Mouse (Mus musculus) liver, postnatal 0 days (tissue): ENCODE data around the gene Il10.

Experiments used
- CTCF ChIP-seq: sonication (generic); IDR thresholded peaks from 2 replicates; pipeline ENCODE4 v1.5.1; 2016; ENCODE audit warnings: antibody characterized with exemption, low read depth
- EP300 ChIP-seq: IDR thresholded peaks from 2 replicates; pipeline ENCODE4 v1.6.1; 2016; ENCODE audit warnings: antibody characterized with exemption, low read depth, mild to moderate bottlenecking

- TF ChIP-seq CTCF (no peak), EP300 (peak; percentile 89)
These were observed 9.6 kb downstream of the Il10 start for GRCm38 (mm10) chr1:131029215-131029614.
